Mouse (Mus musculus) retina, adult 2 months (tissue): ENCODE results near the gene Enox1.

ENCODE experiments used
- DNase-seq: peaks from one replicate; pipeline ENCODE4 v3.0.0-alpha.2; 2012; ENCODE audit warnings: low read depth, low spot score

The Enox1 gene

DNA sequence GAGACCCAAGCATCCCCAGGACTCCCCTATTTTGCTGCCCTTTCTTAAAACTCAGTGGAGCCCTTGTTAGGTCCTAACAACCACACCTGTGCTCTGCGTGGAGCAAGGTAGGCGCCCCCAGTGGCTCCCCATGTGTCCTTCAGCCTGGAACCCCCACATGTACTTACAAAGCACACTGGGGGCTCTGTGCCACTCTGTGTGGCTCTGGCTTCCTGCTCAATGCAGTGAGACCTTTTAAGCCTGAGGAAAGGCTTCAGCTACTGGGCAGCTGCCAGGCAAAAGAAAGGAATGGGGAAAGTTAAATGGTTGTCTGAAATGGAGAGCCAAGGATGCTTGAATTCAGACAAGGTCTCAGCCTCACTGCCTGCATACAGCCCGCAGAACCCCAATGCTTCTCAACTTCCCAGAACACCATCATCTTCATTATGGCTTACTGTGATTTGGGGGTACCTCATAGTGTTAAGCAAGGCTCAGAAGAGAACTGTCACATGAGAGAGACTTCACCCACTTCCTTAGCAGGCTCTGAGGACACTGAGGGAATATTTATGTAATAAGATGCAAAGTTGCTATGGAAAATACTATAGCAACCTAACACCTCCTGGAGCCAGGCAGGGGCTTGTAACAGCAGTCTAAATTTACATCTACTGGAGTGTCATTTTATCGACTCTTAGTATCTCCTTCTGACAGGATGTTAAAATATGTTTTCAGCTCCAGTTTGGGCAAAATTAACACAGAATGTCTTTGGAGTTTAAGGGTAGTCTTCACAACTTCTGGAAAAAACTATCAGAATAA, 465.1 kb downstream of the Enox1 start:
- no peak for DNase-seq

DNA sequence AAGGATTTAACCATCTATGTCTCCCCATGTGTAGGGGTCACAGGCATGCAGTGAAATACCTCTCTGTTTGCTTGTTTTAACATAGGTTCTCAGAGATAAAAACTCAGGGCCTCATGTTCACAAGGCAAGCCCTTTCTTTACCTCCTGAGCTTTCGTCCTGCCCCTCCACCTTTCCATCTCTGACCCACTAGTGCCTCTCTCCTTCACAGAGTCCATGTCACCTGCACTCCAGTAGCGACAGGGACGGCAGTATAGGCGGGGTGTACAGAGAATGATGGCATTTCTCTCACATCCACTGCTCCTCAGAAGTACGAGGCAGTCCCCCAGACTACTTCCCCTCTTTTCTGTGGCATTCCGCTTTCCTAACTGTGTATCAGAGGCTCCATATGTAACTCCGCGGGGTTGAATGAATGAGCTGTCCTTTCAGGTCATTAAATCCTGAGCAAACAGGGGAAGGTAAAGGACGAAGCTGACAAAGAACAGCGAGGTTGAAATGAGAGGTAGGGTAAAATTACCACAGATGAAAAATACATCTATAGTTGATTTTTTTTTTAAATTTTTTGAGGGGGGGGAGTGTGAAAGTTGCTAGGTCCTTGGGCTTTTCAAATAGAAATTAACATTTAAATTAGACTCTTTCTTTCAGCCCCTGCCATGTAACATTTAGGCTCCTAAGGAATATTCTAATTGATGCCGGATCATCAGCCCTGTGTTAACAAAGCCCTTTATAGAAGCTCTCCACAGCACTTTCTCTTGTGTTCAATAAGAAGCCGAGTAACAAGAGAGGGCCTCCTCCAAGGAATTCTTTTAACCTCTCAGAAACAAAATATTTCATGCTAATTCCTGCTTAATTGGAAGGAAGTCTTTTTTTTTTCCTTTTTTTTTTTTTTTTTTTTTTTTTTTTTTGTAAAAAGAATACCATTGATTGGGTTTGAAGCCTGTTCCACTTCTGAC, 470.3 kb downstream of the Enox1 start:
- DNase-seq, result no peak

DNA sequence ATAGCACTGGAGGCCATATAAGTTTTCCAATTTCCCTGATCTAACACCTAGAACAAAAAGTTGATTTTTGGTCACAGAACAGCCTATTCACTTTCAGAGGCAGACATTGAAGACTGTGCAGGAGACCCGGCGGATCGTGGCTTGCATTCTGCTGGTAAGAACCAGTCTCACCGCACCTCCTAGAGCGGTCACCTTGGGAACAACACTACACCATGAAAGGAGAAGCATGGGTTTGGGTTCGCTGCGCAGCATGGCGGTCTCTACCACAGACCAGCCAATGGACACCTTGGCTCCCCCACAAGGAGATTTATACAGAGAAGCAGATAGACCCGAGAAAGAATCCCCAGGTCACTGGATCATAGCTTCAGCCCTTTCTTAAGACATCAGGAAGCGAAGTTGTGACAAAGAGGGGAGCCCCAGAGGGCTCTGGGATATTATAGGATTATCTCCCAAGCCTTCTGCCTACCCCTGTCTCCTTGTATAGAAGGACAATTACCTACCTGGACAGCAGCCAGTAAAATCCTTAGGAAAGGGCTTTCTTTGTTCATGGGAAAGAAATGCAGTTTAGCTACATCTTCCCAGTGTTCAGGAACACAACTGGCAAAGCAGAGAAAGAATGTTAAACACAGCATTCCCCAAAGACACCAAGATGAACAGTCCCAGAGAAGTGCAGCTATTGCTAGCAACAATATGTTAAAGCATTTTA, 476.1 kb downstream of the Enox1 start:
- DNase-seq, result no peak

DNA sequence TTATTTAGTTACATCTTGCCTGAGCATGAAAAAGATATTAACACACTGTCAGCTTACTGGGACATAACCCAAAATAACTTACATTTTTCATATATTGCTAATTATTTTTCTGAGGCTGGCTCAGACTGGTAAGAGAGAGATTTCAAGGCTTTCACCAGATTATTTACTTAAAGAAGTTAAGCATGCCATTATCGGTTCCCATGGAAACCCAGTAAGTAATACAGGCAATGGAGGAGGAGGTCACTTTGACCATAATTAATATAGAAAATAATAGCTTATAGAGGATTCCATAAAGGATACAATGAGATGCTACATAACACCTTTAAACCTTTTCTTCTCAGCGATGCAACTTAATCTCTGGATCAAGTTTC, 476.6 kb downstream of the Enox1 start:
- DNase-seq, result no peak

DNA sequence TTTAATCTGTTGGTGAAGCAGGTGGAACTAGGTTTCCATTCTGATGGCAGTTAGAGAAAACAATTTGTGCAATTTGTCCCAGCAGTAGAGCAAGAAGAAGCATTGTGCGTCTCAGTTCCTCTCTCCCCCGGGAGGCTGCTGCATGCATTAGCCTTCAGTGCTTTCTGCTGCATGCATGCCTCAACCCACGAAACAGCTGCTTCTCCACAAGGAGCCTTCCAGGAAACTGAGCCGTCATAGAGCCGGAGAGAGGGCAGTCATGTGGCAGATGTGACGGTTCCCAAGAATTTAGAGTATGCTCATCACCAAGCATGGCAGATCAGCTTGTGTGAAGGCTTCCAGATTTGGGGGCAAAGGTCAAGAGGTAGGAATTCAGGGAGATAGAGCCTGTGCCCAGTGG, 480.4 kb downstream of the Enox1 start:
- no peak for DNase-seq

DNA sequence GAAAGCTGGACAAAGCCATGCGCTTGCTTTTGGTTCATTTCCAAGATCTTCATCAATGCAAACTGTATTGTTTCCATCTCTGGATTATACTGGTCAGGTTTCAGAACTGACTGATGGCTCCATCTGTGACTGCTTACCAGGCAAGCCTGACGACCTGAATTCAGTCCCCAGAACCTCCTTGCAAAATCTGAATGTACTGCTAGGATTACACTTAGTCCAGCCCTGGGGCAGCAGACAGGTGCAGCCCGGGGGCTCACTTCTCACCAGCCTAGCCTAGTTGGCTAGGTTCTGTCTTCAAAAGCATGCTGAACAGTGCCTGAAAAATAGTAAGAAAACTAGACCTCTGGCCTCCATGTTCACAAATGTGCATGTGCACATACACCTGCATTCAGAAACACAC, 481.6 kb downstream of the Enox1 start:
- DNase-seq, result no peak

DNA sequence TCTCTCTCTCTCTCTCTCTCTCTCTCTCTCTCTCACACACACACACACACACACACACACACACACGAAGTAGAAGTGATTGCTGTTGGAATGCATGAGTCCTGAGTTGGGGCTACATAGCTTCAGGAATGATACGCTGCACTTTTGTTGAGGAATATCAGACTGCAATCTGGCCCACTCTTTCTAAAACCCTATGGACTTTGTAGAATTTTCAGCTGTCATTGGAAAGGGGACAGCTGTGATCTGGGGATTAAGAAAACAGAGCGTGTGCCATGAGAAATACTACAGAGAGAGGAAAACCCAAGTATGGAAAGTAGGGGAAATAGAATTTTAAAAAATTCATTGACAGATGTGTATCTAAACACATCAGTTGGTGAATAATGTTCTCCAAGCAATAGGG, 482.1 kb downstream of the Enox1 start:
- DNase-seq, result no peak

DNA sequence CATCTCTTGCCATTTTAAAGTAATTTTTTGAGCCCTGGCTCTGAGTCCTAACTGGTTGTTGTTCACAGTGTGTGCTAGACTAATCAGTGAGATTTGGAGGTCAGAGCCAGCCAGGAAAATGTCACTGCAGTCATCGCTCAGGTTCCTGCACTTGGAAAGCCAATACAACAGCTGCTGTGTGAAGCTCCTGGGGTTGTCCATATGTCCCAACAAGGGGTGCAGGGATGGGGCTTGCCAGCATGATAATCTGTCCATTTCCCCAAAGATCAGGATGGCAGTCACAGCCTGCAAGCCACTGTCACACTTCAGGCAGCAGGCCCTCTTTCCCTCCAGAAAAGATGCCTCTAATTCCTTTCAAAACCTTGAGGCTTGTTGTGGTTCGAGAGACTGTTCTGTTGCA, 483.0 kb downstream of the Enox1 start:
- DNase-seq, result no peak

DNA sequence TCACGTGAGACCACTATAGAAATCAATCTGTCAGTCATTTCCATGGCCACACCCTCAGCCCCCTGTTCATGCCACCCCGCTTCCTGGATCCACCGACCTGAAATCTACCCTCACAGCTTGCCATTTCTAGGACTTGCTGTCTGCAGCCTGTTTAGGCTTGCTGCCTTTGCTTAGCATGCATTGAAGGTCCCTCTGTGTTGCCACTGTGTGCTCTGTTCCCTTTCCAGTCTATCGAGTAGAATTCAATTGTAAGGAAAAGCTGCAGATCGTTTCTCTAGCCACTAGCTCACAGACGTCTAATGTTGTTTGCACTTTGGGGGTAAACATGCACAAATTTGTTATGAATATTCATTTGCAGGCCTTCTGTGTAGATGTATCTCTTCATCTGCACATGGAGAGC, 485.8 kb downstream of the Enox1 start:
- no peak for DNase-seq

DNA sequence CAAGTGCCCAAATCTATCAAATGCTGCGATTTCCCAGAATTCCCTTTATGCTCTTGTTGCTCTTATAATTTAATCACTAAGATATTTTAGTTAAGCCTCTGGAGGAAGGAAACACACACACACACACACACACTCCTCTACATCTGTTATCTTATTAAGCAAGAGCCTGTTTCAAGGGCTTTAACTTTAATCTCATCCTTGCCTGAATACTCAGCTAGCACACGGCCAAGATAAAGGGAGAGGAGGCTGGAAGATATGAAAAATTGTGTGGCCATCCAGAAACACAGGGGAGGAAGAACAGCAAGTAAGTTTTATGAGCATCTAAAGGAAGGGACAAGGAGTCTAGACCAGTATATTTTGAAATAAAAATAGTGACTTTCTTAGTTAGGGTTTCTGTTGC, 489.6 kb downstream of the Enox1 start:
- DNase-seq, result no peak

DNA sequence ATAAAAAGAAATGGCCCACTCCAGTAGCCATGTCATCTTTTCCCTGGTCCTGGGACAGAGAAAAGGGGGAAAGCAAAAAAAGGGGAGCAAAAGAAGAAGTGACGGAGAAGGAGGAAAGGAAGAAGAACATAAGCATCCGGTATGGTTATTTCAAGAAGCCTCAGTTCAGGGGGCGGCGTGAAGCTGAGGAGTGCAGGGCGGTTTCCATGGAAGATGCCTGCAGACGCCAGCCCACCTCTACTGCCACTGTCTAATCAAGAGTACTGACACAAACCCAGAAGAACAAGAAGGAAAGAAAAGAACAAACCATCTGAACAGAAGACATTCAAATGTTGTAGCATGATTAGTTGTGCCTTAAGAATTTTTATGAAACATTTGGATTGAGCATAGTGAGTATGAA, 490.5 kb downstream of the Enox1 start:
- DNase-seq, result no peak

DNA sequence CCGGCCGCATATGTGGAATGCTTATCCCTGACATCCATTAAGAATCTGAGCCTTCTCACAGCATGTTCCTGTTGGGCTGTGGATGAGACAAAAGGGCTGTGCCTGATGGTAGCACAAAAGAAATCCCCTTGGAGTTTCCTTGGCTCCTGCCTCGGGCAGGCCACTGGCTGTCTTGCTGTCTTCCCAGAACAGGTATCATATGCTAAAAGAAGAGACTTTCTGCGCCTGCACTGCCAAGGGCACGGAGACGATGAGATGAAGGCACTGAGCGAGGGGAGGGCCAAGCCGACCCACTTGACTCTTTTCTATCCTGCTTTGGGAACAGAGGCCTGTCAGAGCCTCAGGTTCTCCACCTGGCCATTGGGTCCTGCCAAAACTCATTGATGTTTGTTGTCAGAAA, 491.7 kb downstream of the Enox1 start:
- no peak for DNase-seq

DNA sequence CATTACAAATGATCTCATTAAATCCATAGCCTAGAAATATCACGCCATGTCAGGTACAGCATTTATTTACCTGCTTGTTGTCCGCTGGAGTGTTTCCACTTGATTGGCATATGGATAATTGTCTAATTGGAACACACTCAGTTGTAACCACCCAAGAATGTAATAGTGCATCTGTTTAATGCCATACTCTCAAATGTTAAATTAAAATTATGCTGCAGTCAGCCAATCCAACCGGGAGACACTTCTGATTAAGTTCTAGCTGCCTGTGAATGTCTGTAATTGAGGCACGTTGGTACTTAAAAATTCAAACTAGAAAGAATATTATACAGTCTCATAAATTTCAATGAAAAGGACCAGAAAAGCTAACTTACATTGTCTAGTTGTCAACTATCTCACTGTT, 502.2 kb downstream of the Enox1 start:
- no peak for DNase-seq

DNA sequence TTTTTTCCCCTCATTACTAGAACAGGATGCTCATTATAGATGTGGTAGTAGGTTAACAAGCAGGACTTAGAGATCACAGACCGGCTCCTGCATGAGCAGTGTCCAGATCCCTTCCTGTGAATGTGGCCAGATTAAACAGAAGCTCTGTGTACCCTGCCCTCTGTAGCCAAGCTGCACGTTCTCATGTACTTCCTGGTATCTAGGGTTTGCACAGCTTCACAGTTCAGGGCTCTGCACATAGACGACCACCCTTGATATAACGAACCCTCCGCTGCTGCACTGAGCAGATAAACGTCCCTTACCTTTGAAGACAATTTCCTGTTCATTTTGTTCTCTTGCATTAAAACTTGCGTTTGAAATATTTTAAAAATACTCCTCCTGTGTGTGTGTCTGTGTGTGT, 505.7 kb downstream of the Enox1 start:
- DNase-seq, result no peak

DNA sequence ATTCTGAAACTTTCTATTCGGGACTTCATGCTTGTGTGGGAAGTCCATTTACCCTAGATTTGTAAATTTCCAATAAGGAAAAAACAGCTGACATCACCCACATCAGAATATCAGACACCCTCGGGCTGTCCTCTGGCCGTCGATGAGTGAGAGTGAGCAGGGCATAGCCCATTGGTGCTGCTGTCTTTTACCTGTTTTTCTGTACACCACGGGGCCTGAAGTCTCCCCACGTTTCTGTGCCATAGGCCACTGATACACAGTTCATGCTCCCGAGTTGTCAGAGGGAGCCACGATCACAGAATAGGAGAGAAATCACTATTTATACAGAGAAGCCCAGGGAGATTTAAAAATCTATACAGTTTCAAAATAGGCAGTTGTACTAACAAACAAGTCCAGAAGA, 506.4 kb downstream of the Enox1 start:
- DNase-seq, result no peak

DNA sequence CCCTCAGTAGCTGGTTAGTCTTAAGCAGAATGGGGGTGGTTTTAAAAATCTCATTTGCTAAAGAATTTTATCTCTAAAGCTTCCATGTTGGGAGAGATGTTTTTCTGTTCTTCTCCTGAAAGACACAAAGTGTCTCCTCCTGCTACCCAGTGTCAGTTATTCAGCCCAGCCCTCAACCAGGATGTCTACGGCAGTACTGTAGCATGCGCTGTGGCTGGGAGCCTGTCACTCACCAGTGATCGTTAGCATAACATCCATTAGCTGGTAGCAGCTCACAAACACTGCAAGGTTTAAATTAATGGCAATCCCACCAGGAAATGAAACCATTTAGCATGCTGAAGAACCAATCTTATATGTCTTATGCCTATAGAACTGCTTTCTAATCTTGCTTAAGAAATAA, 511.5 kb downstream of the Enox1 start:
- no peak for DNase-seq

DNA sequence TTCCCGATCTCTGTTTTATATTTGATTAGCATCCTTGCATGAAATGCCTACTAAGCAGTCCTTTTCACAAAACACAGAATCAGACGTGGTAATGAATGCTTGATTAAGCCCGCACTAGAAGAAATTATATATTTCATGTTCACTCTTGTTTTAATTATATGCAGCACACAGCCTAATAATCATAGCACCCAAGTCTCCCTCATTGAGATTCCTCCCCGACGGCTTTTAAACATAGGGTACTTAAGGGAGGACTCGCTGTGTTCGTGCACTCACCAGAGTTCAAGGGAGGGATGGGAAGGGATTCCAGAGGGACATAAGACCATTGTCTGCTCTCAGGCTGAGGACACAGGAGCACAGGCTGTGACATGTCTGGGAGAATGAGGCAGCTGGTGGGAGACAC, 512.9 kb downstream of the Enox1 start:
- DNase-seq, result no peak

DNA sequence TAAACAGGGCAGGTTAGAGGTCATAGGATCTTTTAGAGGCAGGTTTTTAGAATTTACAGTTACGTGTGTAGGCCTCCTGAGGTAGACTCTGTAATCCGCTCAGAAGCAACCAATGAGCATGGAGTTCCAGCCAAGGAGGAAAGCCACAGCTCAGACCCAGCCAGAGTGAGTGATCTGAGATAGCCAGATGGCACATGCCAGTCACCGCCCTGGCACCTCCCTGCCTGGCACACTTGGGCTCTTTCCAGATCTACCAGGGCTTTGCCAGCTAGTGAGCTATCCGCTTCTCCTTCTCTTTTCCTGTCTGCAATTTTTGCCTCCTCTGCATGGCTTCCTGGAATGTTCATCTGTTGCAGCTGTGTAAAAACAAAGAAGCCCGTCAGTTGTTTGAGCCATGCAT, 514.4 kb downstream of the Enox1 start:
- DNase-seq, result no peak

DNA sequence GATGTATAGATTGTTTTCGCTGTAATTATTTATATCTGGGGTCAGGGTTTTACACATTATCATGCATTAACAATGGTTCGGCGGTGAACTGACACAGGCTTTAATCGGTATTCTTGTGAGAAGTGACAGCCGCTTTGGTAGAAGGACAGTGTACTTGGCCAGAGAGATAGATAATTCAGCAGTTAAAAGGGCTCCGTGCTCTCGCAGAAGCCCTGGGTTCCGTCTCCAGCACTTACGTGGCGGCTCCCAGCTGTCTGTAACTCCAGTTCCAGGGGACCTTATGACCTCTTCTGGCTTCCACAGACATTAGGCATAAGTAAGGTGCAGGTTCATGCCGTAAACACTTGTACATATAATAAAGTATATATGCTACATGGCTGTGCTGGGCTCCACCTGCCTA, 515.4 kb downstream of the Enox1 start:
- DNase-seq, result no peak

DNA sequence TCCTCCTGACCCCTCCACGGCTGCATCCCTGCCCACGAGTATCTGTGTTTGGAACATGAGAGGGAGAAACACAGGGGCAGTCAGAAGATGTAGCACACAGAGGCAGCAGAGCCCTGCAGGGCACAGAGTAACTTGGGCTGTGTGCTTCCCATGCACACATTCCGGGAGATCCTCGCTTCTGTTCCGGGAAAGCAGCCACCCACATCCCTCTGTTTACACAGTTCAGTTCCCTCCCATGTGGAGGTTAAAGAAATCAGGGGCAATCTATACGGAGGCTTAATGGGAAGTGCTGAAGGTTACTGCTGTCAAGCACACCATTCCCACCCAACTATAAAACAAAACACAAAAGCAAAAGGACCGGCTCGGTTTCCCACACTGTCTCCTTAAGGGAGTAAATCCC, 516.6 kb downstream of the Enox1 start:
- no peak for DNase-seq

DNA sequence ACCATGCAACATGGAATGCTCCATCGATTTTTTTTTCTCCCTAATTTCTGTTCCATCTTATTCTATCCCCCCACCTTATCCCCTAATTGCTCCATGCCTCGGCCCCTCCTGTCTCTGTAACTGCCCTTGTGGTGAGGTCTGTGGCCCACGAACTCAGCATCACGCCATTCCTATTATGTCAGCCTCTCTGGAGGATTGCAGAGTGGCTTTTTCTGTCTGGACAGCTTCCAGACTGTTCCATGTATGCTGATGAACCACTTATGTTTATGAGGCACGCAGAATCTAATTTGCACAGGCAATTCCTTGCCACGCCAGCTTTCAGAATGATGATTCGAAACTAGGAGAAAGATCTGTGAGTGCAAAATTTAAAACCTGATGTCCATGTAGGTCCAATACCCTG, 521.4 kb downstream of the Enox1 start:
- no peak for DNase-seq

DNA sequence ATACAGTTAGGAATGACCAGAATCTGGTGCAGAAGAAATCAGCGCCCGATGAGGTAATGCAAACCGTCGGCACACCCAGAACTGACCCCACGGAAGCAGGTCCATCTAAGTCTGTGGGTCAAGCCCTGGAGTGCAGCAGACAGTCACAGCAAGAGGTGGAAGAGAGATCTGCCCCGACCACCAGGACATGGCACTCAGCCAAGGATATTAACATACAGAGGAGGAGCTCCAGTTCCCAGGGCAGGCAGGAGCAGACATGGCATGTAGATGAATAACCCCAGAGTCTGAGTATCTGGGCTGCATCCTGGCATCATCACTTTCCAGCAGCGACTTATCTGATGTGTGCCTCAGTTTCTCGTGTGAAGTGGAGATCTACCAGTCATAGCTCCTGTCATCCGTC, 523.3 kb downstream of the Enox1 start:
- no peak for DNase-seq
